Mouse (Mus musculus): ENCODE measurements at regions not wholly inside any gene's neighbourhood (a gene's known extent, or its start where the extent isn't known, plus 50 kb on each side); places are given as distances from the start of the nearest gene placed in this dataset.

GRCm38 (mm10) chr2:9116697-9117096, 764.4 kb upstream of the 4930412O13Rik start:
- WGBS: 70% methylated on average over 3 of the region's 3 CpGs
- no peaks in the 10 kb centered on the region for H3K27me3 ChIP-seq (replicated peaks; ENCODE audit: control insufficient read depth, insufficient read depth, low read length)
- no peak overlapping the region for H3K27ac ChIP-seq (ENCODE audit: insufficient read depth, low read depth, low read length)
- no peak overlapping the region for H3K4me3 ChIP-seq (ENCODE audit: insufficient read depth, low read depth, low read length)
- H3K36me3 ChIP-seq (ENCODE audit: control insufficient read depth, insufficient read depth, low read length): no peaks in the 10 kb centered on the region
- TF ChIP-seq POLR2A (IDR thresholded peaks at IDR 0.05; ENCODE audit: low read depth, low read length): no peak
- DNase-seq: no peak
- H3K4me1 ChIP-seq (ENCODE audit: control insufficient read depth, insufficient read depth, low read length): no peaks in the 10 kb centered on the region

- no peak for DNase-seq
- no peaks in the 10 kb centered on the region for H3K36me3 ChIP-seq (ENCODE audit: control insufficient read depth, insufficient read depth, low read length)
- no peak overlapping the region for H3K27ac ChIP-seq (ENCODE audit: insufficient read depth, low read depth, low read length)
- WGBS: 52% methylated on average over 5 of the region's 5 CpGs
- no peak overlapping the region for H3K4me3 ChIP-seq (ENCODE audit: insufficient read depth, low read depth, low read length)
- no peaks in the 10 kb centered on the region for H3K27me3 ChIP-seq (replicated peaks; ENCODE audit: control insufficient read depth, insufficient read depth, low read length)
- no peaks in the 10 kb centered on the region for H3K4me1 ChIP-seq (ENCODE audit: control insufficient read depth, insufficient read depth, low read length)
- TF ChIP-seq CTCF (conservative IDR thresholded peaks at IDR 0.05; ENCODE audit: insufficient read depth, insufficient read length, low read depth, low read length): no peak
- no peak for TF ChIP-seq POLR2A (IDR thresholded peaks at IDR 0.05; ENCODE audit: low read depth, low read length)
Measured at GRCm38 (mm10) chr2:9117523-9117922, 763.5 kb upstream of the 4930412O13Rik start.

GRCm38 (mm10) chr2:9136963-9137362, 744.1 kb upstream of the 4930412O13Rik start:
- no peaks in the 10 kb centered on the region for H3K27me3 ChIP-seq (replicated peaks; ENCODE audit: control insufficient read depth, insufficient read depth, low read length)
- H3K4me3 ChIP-seq (ENCODE audit: insufficient read depth, low read depth, low read length): no peak overlapping the region
- no peak for TF ChIP-seq POLR2A (IDR thresholded peaks at IDR 0.05; ENCODE audit: low read depth, low read length)
- TF ChIP-seq CTCF (conservative IDR thresholded peaks at IDR 0.05; ENCODE audit: insufficient read depth, insufficient read length, low read depth, low read length): no peak
- DNase-seq: no peak
- 20% methylated on average over 4 of the region's 4 CpGs for WGBS
- no peaks in the 10 kb centered on the region for H3K36me3 ChIP-seq (ENCODE audit: control insufficient read depth, insufficient read depth, low read length)
- H3K4me1 ChIP-seq (ENCODE audit: control insufficient read depth, insufficient read depth, low read length): no peaks in the 10 kb centered on the region
- no peak overlapping the region for H3K27ac ChIP-seq (ENCODE audit: insufficient read depth, low read depth, low read length)

DNA sequence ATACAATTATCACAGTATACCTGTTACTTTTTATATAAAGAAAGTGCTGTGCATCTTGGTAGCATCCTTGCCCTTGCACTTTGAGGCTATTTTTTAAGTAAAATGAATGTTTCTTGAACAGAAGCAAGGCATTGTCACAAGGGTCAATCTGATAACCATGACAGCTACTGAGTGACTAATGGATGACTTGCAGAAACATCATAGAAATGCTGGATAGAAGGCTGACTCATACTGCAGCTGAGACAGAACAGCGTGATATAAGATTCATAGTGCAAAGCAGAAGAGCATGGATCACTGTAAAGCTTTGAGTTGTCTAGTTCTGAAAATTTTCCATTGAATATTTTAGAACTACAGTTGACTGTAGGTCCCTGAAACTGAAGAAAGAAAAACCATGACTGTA, 739.6 kb upstream of the 4930412O13Rik start:
- H3K4me3 ChIP-seq (ENCODE audit: insufficient read depth, low read depth, low read length): no peak overlapping the region
- no peak overlapping the region for H3K27ac ChIP-seq (ENCODE audit: insufficient read depth, low read depth, low read length)
- no peaks in the 10 kb centered on the region for H3K27me3 ChIP-seq (replicated peaks; ENCODE audit: control insufficient read depth, insufficient read depth, low read length)
- H3K4me1 ChIP-seq (ENCODE audit: control insufficient read depth, insufficient read depth, low read length): no peaks in the 10 kb centered on the region
- H3K36me3 ChIP-seq (ENCODE audit: control insufficient read depth, insufficient read depth, low read length): no peaks in the 10 kb centered on the region
- no peak for DNase-seq
- WGBS: 80% methylated on average over 1 of the region's 1 CpGs
- TF ChIP-seq CTCF (conservative IDR thresholded peaks at IDR 0.05; ENCODE audit: insufficient read depth, insufficient read length, low read depth, low read length) (no peak), POLR2A (IDR thresholded peaks at IDR 0.05; ENCODE audit: low read depth, low read length) (no peak)

GRCm38 (mm10) chr2:9155604-9156003, 725.4 kb upstream of the 4930412O13Rik start:
- no peak for DNase-seq
- no peak overlapping the region for H3K27ac ChIP-seq (ENCODE audit: insufficient read depth, low read depth, low read length)
- 95% methylated on average over 5 of the region's 5 CpGs for WGBS
- TF ChIP-seq CTCF (conservative IDR thresholded peaks at IDR 0.05; ENCODE audit: insufficient read depth, insufficient read length, low read depth, low read length) (no peak), POLR2A (IDR thresholded peaks at IDR 0.05; ENCODE audit: low read depth, low read length) (no peak)
- H3K27me3 ChIP-seq (replicated peaks; ENCODE audit: control insufficient read depth, insufficient read depth, low read length): no peaks in the 10 kb centered on the region
- no peaks in the 10 kb centered on the region for H3K36me3 ChIP-seq (ENCODE audit: control insufficient read depth, insufficient read depth, low read length)
- H3K4me3 ChIP-seq (ENCODE audit: insufficient read depth, low read depth, low read length): no peak overlapping the region
- H3K4me1 ChIP-seq (ENCODE audit: control insufficient read depth, insufficient read depth, low read length): no peaks in the 10 kb centered on the region

DNA sequence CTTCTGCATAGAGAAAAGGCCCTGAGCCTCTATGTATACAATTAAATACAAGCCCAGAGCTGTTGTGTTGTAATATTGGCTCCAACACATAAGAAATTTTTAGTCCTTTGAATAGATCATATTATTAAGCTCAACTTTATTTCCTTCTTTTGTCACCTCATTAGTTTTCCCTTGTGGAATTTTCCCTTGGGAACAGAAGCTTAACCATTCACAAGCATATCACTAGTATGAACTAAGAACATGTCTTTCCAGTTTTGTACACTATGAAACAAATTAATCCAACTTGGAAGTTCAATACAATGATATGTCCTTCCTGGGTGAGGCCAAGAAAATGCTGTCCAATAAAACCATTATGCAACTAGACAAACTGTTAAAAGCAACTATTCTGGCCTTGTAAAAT, 720.9 kb upstream of the 4930412O13Rik start:
- Histone ChIP-seq H3K27me3 (replicated peaks; ENCODE audit: control insufficient read depth, insufficient read depth, low read length) (no peaks in the 10 kb centered on the region), H3K36me3 (ENCODE audit: control insufficient read depth, insufficient read depth, low read length) (no peaks in the 10 kb centered on the region), H3K4me1 (ENCODE audit: control insufficient read depth, insufficient read depth, low read length) (no peaks in the 10 kb centered on the region), H3K27ac (ENCODE audit: insufficient read depth, low read depth, low read length) (no peak overlapping the region), H3K4me3 (ENCODE audit: insufficient read depth, low read depth, low read length) (no peak overlapping the region)
- no peak for TF ChIP-seq POLR2A (IDR thresholded peaks at IDR 0.05; ENCODE audit: low read depth, low read length)
- no peak for TF ChIP-seq CTCF (conservative IDR thresholded peaks at IDR 0.05; ENCODE audit: insufficient read depth, insufficient read length, low read depth, low read length)
- no peak for DNase-seq

DNA sequence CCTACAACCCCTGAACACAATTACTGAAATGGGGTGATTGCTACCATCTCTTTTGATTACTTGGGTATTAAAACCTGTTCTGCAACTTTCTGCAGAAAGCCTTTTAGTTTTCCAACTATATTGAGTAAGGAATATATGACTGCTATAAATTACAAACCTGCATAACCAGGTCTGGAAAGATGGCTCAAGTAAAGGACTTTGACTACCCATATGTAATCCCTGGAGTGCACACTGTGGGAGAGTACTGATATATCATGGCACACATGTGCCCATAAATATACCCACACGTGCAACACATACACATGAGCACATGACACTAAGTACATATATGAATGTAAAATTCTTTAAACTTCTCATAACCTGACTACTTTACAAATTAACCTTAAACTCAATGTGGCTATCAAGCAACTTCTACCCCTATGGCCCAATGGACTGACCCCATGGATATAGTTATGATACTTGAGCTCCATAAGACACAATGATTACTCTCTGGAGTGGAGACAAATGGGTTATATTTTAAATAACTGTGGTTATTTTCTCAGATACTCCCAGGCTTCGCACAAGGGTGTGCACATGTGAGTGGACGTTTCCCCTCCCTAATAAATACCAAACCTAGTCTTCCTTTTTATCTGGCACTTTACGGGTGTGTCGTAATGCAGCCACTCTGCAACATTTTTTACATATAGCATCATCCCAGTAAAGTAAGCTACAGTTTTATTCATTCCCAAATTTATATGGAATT, 717.1 kb upstream of the 4930412O13Rik start:
- H3K4me1 ChIP-seq (ENCODE audit: control insufficient read depth, insufficient read depth, low read length): no peaks in the 10 kb centered on the region
- no peaks in the 10 kb centered on the region for H3K27me3 ChIP-seq (replicated peaks; ENCODE audit: control insufficient read depth, insufficient read depth, low read length)
- H3K36me3 ChIP-seq (ENCODE audit: control insufficient read depth, insufficient read depth, low read length): no peaks in the 10 kb centered on the region
- no peak for DNase-seq
- H3K4me3 ChIP-seq (ENCODE audit: insufficient read depth, low read depth, low read length): no peak overlapping the region
- TF ChIP-seq POLR2A (IDR thresholded peaks at IDR 0.05; ENCODE audit: low read depth, low read length) (no peak), CTCF (conservative IDR thresholded peaks at IDR 0.05; ENCODE audit: insufficient read depth, insufficient read length, low read depth, low read length) (no peak)
- H3K27ac ChIP-seq (ENCODE audit: insufficient read depth, low read depth, low read length): no peak overlapping the region
- 76% methylated on average over 5 of the region's 5 CpGs for WGBS

All from kidney, adult 2 months (tissue).